Mouse (Mus musculus) forebrain, embryonic 13.5 days (tissue): ENCODE measurements around the gene AU021092. TPM values are rescaled to one million over a fixed set of nuclear protein-coding genes. Genes with fewer than 3 reads are reported as not detected.

Source experiments
- ATAC-seq: fragments of 200-750 bp; cut with Nextera tagmentation; 2 replicates; pipeline ENCODE4 v1.8.0; 2017
- H3K27ac ChIP-seq: fragments of 300-500 bp; sonication (generic); 2 replicates; pipeline ENCODE4 v1.5.1; 2015; ENCODE audit warnings: inconsistent platforms, mild to moderate bottlenecking, moderate library complexity
- H3K27me3 ChIP-seq: fragments of 300-500 bp; sonication (generic); 2 replicates; pipeline ENCODE4 v1.6.1; 2015; ENCODE audit warnings: mild to moderate bottlenecking, inconsistent platforms
- H3K36me3 ChIP-seq: fragments of 300-500 bp; sonication (generic); 2 replicates; pipeline ENCODE4 v1.6.1; 2015; ENCODE audit warnings: mild to moderate bottlenecking, inconsistent platforms; ENCODE audit not compliant: poor library complexity, severe bottlenecking
- H3K4me1 ChIP-seq: fragments of 300-500 bp; sonication (generic); 2 replicates; pipeline ENCODE4 v1.6.1; 2015; ENCODE audit warnings: inconsistent platforms
- H3K4me2 ChIP-seq: fragments of 300-500 bp; sonication (generic); 2 replicates; pipeline ENCODE4 v1.6.1; 2015; ENCODE audit warnings: inconsistent platforms, mild to moderate bottlenecking, moderate library complexity
- H3K4me3 ChIP-seq: fragments of 300-500 bp; sonication (generic); 2 replicates; pipeline ENCODE4 v1.5.1; 2015; ENCODE audit warnings: mild to moderate bottlenecking, inconsistent platforms
- H3K9ac ChIP-seq: fragments of 300-500 bp; sonication (generic); 2 replicates; pipeline ENCODE4 v1.6.1; 2015; ENCODE audit warnings: mild to moderate bottlenecking, inconsistent platforms
- H3K9me3 ChIP-seq: fragments of 300-500 bp; sonication (generic); replicated peaks from 2 replicates; pipeline ENCODE4 v1.6.1; 2016; ENCODE audit warnings: inconsistent platforms
- WGBS: fragments of 180-500 bp; shearing (Covaris S2); methylation state at CpG from one replicate; pipeline ENCODE4 v1.1.7; 2015; 5-methylcytosine and 5-hydroxymethylcytosine counted together
- polyA plus RNA-seq: library from polyadenylated mRNA; unstranded; fragments of >200 nt; fragmentation: Nextera tagmentation; extraction: Ambion mirVana; gene quantifications from 2 replicates; pipeline ENCODE4 v1.2.1, GENCODE M21; 2015

Gene AU021092
- polyA plus RNA-seq, 1 experiment from 2014 or later: 8.5 TPM

- H3K36me3 ChIP-seq: no peaks in the 10 kb centered on the region
- no peak overlapping the region for H3K9ac ChIP-seq
- 77% methylated on average over 5 of the region's 5 CpGs for WGBS
- ATAC-seq: no peak
- H3K4me1 ChIP-seq: peaks cover 6% of the 10 kb centered on the region
- H3K4me2 ChIP-seq: no peak overlapping the region
- H3K4me3 ChIP-seq: no peak overlapping the region
- peaks cover 22% of the 10 kb centered on the region for H3K27me3 ChIP-seq
- no peak overlapping the region for H3K27ac ChIP-seq
- H3K9me3 ChIP-seq: no peaks in the 10 kb centered on the region
These were observed 16.0 kb downstream of the AU021092 start for GRCm38 (mm10) chr16:5206051-5206450.

- H3K27ac ChIP-seq: no peak overlapping the region
- 90% methylated on average over 5 of the region's 5 CpGs for WGBS
- ATAC-seq: no peak
These were observed 16.6 kb downstream of the AU021092 start for GRCm38 (mm10) chr16:5205431-5205970.

GRCm38 (mm10) chr16:5203668-5204433, 18.2 kb downstream of the AU021092 start, which contains the start of gene Nagpa:
TSS of gene Nagpa (minus strand) at chr16:5204012.
- WGBS: 6% methylated on average over 26 of the region's 40 CpGs
- peak within 1 kb of the TSS; percentile 71 for H3K9ac ChIP-seq
- peak within 1 kb of the TSS; percentile 95 for H3K4me2 ChIP-seq
- ATAC-seq: peak; percentile 96
- H3K4me3 ChIP-seq: peak within 1 kb of the TSS; percentile 81
- H3K27ac ChIP-seq: no peak within 1 kb of the TSS
- H3K36me3 ChIP-seq: no peaks in the 10 kb centered on the region
- H3K27me3 ChIP-seq: peaks cover 14% of the 10 kb centered on the region
- peaks cover 6% of the 10 kb centered on the region for H3K4me1 ChIP-seq
- H3K9me3 ChIP-seq: no peaks in the 10 kb centered on the region

More at GRCm38 (mm10) chr16:5205431-5205970, 16.6 kb downstream of the AU021092 start:
- Histone ChIP-seq H3K4me1 (peaks cover 6% of the 10 kb centered on the region), H3K9me3 (no peaks in the 10 kb centered on the region), H3K36me3 (no peaks in the 10 kb centered on the region), H3K9ac (no peak overlapping the region), H3K27me3 (peaks cover 22% of the 10 kb centered on the region), H3K4me2 (no peak overlapping the region), H3K4me3 (no peak overlapping the region)

DNA sequence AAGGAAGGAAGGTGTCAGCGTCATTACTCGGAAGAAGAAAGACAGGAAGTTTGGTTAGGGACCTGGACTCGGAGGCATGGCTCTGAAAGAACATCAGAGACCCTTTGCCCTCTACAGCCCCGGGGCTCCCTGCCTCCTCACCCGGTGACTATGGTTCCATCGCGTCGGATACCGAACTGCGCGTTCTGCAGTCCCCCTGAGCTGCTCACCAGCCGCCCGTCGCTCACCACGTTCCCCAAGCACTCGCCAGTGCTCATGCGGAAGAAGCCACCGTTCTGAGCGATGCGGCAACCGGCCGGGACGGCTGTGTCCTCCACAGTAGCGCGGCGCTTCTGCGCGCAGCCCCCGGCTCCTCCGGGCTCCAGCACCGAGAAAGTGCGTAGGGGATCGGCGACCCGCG, 18.9 kb downstream of the AU021092 start:
- H3K27me3 ChIP-seq: peaks cover 14% of the 10 kb centered on the region
- H3K4me1 ChIP-seq: peaks cover 6% of the 10 kb centered on the region
- H3K9me3 ChIP-seq: no peaks in the 10 kb centered on the region
- 2% methylated on average over 32 of the region's 36 CpGs for WGBS
- H3K36me3 ChIP-seq: no peaks in the 10 kb centered on the region
- peak; percentile 50; the same call in 1 of the 2 replicates for ATAC-seq
- H3K27ac ChIP-seq: no peak overlapping the region
- H3K9ac ChIP-seq: peak overlapping the region; percentile 71
- H3K4me2 ChIP-seq: peak overlapping the region; percentile 95
- peak overlapping the region; percentile 81 for H3K4me3 ChIP-seq

- Histone ChIP-seq H3K4me1 (peaks cover 6% of the 10 kb centered on the region), H3K27me3 (peaks cover 14% of the 10 kb centered on the region), H3K27ac (no peak overlapping the region), H3K36me3 (no peaks in the 10 kb centered on the region), H3K9me3 (no peaks in the 10 kb centered on the region), H3K9ac (no peak overlapping the region), H3K4me2 (peak overlapping the region; percentile 95), H3K4me3 (peak overlapping the region; percentile 81)
- ATAC-seq: no peak
- WGBS: 12% methylated on average over 4 of the region's 4 CpGs
These were observed 19.4 kb downstream of the AU021092 start for GRCm38 (mm10) chr16:5202681-5203080.

GRCm38 (mm10) chr16:5195080-5195479, 27.0 kb downstream of the AU021092 start:
- ATAC-seq: no peak
- Histone ChIP-seq H3K36me3 (no peaks in the 10 kb centered on the region), H3K9me3 (no peaks in the 10 kb centered on the region), H3K4me3 (no peak overlapping the region), H3K9ac (no peak overlapping the region), H3K27me3 (no peaks in the 10 kb centered on the region), H3K27ac (no peak overlapping the region), H3K4me1 (no peaks in the 10 kb centered on the region), H3K4me2 (no peak overlapping the region)
- WGBS: 30% methylated on average over 6 of the region's 6 CpGs

GRCm38 (mm10) chr16:5186234-5186633, 35.9 kb downstream of the AU021092 start:
- H3K27ac ChIP-seq: no peak overlapping the region
- H3K4me3 ChIP-seq: no peak overlapping the region
- H3K4me1 ChIP-seq: no peaks in the 10 kb centered on the region
- no peaks in the 10 kb centered on the region for H3K9me3 ChIP-seq
- H3K27me3 ChIP-seq: 0 out of 2 replicates have a peak, but pooled peaks cover 4% of the 10 kb centered on the region
- WGBS: 83% methylated on average over 7 of the region's 7 CpGs
- no peak for ATAC-seq
- H3K4me2 ChIP-seq: no peak overlapping the region
- no peak overlapping the region for H3K9ac ChIP-seq
- H3K36me3 ChIP-seq: no peaks in the 10 kb centered on the region

DNA sequence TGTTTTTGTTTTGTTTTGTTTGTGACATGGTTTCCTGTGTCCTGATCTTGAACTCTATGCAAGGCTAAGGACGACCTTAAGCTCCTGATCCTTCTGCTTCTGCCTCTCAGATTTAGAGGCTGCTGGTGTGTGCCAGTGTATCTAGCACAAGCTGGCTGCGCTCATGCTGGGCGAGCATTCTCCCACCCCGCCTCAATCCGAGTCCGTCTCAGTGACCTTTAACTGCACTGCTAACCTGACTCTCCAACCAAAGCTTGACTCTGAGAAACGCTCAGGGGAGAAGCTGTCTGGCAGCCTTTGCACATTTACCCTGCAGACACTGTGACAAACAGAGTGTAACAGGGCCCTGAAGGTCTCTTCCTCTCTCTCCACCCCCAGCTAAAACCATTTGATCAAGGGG, 36.4 kb downstream of the AU021092 start:
- H3K4me3 ChIP-seq: no peak overlapping the region
- 78% methylated on average over 7 of the region's 7 CpGs for WGBS
- H3K27ac ChIP-seq: no peak overlapping the region
- ATAC-seq: no peak
- no peaks in the 10 kb centered on the region for H3K36me3 ChIP-seq
- 0 out of 2 replicates have a peak, but pooled peaks cover 4% of the 10 kb centered on the region for H3K27me3 ChIP-seq
- H3K4me2 ChIP-seq: no peak overlapping the region
- no peak overlapping the region for H3K9ac ChIP-seq
- no peaks in the 10 kb centered on the region for H3K4me1 ChIP-seq
- no peaks in the 10 kb centered on the region for H3K9me3 ChIP-seq

DNA sequence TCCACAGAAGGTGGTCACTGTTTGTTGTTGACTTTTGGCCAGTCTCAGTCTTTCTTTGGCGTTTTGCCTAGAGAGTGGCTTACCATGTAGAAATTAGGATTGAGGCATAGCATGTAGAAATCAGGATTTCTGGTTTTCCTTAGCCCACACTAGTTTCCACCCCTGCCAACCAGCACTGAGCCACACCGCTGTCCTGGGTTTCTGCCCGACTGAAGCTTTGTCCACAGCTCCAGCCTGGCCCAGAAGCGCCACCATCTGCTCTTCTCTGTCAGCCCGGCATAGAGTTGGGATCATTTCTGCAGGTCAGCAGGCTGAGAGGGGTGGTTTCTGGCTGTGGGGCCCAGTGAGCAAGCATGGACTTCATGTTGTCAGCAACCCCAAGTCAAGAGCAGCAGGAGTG, 37.1 kb downstream of the AU021092 start:
- Histone ChIP-seq H3K9me3 (no peaks in the 10 kb centered on the region), H3K27me3 (0 out of 2 replicates have a peak, but pooled peaks cover 4% of the 10 kb centered on the region), H3K27ac (no peak overlapping the region), H3K9ac (no peak overlapping the region), H3K4me1 (no peaks in the 10 kb centered on the region), H3K36me3 (no peaks in the 10 kb centered on the region), H3K4me2 (no peak overlapping the region), H3K4me3 (no peak overlapping the region)
- WGBS: 87% methylated on average over 5 of the region's 5 CpGs
- ATAC-seq: no peak

DNA sequence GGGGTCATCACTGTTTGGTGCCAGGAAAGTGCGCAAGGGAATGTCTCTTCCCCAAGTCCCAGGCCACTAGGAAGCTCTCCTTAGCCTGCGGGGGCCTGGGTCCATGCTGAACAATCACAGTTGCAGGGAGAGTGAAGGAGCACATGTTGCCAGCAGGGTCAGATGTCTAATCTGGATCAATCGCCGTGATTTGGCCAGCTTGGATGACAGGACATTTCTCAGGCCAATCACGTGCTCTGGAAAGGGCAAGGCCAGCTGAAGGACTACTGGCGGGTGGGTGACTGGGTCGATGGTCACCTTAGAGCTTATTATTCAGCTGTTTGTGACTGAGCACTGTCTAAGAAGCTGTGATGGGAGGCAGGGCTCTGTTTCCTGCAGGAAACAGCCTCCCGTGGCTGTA, 38.0 kb downstream of the AU021092 start:
- Histone ChIP-seq H3K27ac (no peak overlapping the region), H3K4me2 (no peak overlapping the region), H3K27me3 (0 out of 2 replicates have a peak, but pooled peaks cover 4% of the 10 kb centered on the region), H3K9me3 (no peaks in the 10 kb centered on the region), H3K4me1 (no peaks in the 10 kb centered on the region), H3K9ac (no peak overlapping the region), H3K36me3 (no peaks in the 10 kb centered on the region), H3K4me3 (no peak overlapping the region)
- ATAC-seq: no peak
- WGBS: 73% methylated on average over 8 of the region's 8 CpGs

- Histone ChIP-seq H3K4me2 (no peak overlapping the region), H3K9ac (no peak overlapping the region), H3K36me3 (no peaks in the 10 kb centered on the region), H3K27ac (no peak overlapping the region), H3K4me1 (no peaks in the 10 kb centered on the region), H3K4me3 (no peak overlapping the region), H3K9me3 (no peaks in the 10 kb centered on the region), H3K27me3 (0 out of 2 replicates have a peak, but pooled peaks cover 4% of the 10 kb centered on the region)
- WGBS: 84% methylated on average over 18 of the region's 18 CpGs
- no peak for ATAC-seq
These were observed 38.7 kb downstream of the AU021092 start for GRCm38 (mm10) chr16:5183310-5183975.

DNA sequence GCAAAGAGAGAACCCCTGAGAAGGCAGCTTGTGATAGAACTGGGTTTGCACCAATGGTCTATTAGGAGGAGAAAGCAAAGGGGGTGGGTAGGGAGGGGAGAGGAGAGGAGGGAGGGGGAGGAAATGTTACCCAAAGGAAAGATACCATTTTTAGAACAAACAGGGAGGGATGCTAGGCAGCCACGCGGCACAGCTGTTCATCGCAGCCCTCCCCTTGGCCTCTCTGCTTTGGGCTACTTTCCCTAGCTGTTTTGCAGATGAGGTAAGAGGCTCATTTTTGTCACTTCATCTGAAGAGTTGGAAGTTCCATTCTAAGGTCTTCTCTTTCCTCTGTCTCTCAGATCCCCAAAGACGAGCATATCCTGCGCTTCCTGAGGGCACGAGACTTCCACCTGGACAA, 49.5 kb downstream of the AU021092 start:
- Histone ChIP-seq H3K4me2 (no peak overlapping the region), H3K36me3 (no peaks in the 10 kb centered on the region), H3K4me1 (no peaks in the 10 kb centered on the region), H3K4me3 (no peak overlapping the region), H3K27me3 (no peaks in the 10 kb centered on the region), H3K27ac (no peak overlapping the region), H3K9ac (no peak overlapping the region), H3K9me3 (no peaks in the 10 kb centered on the region)
- 92% methylated on average over 6 of the region's 6 CpGs for WGBS
- ATAC-seq: no peak
